Mouse (Mus musculus) kidney, postnatal 25 days (tissue): ENCODE data around the gene Ecel1.

ENCODE experiments used
- DNase-seq, 2 experiments: peaks; one replicate each; pipeline ENCODE4 v3.0.0; 2021; ENCODE audit warnings: mixed read lengths in 2 of 2

The Ecel1 gene

GRCm38 (mm10) chr1:87164796-87165184 is 8.5 kb upstream of the Ecel1 start:
- no peak for DNase-seq

- DNase-seq, result no peak
Measured at GRCm38 (mm10) chr1:87164164-87164795, 8.0 kb upstream of the Ecel1 start.

DNA sequence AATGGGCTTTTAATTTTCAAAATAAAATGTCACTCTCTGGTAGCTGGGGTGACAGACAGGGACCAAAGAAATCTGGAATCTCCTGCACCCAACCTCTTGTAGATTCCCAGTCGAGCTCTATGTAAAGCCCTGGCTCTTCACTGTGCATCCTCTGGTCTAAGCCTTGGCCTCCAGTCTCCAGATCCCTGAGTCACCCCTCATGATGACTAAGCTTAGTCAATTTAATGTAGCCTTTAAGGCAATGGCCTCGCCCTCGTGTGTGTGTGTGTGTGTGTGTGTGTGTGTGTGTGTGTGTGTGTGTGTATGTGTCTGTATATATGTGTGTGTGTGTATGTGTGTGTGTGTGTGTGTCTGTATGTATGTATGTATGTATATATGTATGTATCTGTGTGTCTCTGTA is 3.1 kb upstream of the Ecel1 start:
- DNase-seq, result no peak

DNA sequence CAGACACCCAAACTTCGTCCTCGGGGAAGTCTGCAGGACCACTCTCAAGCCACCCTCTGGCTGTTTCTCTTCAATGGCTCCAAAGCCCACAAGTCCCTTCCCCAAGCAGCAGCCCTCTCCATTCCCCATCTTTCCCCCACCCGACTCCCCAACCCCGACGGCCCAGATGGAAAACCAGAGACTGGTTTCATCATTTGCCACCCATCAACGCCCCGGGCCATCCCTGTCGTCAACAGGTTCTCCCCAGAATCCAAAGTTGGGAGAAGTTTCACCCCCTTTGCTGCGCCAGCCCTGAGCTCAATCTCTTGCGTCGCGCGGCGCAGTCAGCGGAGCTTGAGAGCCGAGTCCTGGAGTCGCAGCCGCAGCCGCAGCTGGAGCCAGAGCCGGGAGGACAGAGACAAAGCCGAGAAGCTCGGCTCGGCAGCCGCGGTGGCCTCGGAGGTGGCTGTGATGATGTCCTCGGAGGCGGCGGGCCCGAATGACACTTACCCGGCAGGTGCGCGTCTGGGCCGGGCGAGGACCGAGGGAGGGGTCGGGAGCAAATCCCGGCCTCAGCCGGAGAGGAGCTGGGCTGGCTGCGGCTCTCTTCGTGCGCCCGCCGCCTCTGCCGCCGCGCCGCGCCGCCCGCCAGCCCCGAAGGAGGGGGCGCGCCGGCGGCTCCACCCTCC is 656 bp downstream of the Ecel1 start:
- DNase-seq, result no peak

GRCm38 (mm10) chr1:87154501-87155120 is 1.7 kb downstream of the Ecel1 start:
- DNase-seq, result no peak

DNA sequence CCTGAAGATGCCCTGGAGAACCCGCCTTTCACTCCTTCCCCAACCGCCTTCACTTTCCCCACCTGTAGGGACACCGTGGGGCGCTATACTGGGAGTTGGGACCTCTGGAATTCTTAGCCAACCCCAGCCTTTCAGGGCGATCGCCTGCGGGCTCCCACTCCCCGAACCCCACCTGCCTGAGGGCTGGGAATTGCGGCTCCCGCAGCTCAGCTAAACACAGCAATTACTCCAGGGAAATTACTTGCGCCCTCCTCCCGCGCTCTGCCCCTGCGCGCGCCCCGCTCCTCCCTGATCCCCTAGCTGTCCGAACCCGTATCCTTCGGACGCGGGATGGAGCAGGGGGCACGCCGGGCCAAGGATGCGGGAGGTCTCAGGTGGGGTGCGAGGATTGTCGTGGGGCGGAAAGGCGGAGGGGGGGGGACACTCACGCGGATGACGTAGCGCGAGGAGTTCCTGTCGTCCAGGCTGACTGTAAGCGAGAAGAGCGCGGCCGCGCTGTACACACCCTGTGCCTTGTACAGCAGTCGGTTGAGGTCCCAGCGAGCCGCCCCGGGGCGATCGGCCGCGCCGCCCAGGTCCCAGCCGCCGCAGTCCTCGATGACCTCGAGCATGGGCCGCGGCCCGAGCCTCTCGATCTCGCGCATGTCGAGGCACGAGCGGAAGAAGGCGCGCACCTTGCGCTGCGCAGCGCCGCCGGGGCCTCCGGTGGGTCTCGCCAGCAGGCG is 2.4 kb downstream of the Ecel1 start:
- no peak for DNase-seq

DNA sequence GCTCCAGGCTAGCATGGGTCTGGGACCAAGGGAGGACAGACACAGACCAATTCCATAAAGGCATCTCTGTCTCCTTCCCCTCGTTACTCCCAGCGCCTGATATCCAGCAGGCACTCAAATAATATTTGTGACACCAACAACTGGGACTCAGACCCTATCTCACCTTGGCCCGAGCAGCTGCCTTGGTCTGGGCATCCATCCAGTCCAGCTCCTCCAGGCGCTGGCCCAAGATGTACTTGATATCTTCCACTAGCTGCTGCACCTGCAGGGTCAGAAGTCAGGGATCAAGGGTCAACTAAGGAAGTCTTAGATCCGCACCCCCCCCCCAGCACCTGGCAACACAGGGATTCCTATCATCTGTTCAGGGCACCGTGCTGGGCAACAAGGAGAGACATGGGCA is 5.0 kb downstream of the Ecel1 start:
- no peak for DNase-seq

GRCm38 (mm10) chr1:87149422-87149821 is 6.9 kb downstream of the Ecel1 start:
- DNase-seq, result no peak

GRCm38 (mm10) chr1:87143141-87143540 is 13.2 kb downstream of the Ecel1 start:
- no peak for DNase-seq

DNA sequence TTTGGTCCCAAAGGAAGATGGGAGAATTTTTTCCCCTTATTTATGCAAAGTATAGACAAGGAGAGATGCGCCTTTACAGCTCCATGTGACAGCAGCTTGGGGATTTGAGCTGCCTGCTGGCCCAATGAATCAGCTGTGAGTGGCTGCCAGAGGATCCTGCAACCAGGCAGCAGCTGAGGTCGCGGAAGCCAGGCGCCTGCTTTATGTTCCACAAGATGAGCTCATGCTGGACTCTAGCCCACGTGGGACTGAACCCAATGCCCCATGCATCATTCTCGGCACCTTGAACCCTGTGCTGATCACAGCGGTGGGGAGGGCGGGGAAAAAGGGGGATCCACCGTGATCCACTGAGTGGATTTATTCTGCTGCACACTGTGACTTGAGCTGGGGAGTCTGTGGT is 13.9 kb downstream of the Ecel1 start:
- DNase-seq, result no peak

DNA sequence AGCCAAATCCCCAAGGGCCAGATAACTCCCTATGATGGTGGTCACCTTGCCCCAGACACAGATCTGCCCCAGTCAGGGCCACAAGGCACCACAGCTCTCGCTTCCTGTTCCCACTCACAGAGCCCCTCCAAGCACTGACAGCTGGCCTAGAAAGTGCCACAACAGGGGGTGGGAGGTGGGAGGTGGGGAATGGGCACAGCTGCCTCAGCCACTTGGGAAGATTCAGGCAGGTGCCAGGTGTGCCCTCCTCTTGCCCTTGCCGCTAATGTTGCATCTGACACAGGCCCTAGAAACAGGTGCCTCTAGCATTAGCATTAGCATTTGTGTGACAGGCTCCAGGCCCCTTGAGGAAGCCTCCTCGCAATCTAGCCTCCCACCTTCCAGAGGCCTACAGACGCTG is 14.8 kb downstream of the Ecel1 start:
- DNase-seq, result no peak

GRCm38 (mm10) chr1:87131803-87132202 is 24.5 kb downstream of the Ecel1 start:
- DNase-seq, result no peak

- DNase-seq, result peak in 1 of 2 experiments; percentile 8
Measured at GRCm38 (mm10) chr1:87127206-87128030, 28.9 kb downstream of the Ecel1 start.

GRCm38 (mm10) chr1:87124673-87125072 is 31.6 kb downstream of the Ecel1 start, which contains the start of gene Akp3:
Akp3 (plus strand) TSS chr1:87124973.
- no peak for DNase-seq

- no peak for DNase-seq
Measured at GRCm38 (mm10) chr1:87114784-87115183, 41.5 kb downstream of the Ecel1 start.

- DNase-seq, result peak; percentile 55 to 62
Measured at GRCm38 (mm10) chr1:87111719-87112354, 44.5 kb downstream of the Ecel1 start.

- no peak for DNase-seq
Measured at GRCm38 (mm10) chr1:87108564-87108963, 47.8 kb downstream of the Ecel1 start.

DNA sequence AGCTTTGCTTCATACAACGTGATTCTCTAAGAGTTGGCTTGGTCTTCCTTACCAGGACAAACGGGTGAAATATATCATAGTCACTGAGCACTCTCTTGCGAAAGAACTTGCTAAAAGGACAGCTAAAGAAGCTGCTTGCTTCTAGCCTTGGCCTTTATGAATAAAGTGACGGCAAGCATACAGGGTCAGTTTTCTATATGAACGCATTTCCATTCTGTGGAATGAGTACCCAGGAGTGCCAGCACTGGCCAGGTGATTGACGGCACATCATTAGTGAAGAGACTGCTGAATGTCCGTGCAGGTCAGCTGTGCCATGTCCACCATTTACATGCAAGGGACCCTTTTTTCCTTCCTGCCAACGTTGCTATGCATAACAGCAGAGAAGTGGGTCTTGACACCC is 49.8 kb downstream of the Ecel1 start:
- DNase-seq, result no peak

DNA sequence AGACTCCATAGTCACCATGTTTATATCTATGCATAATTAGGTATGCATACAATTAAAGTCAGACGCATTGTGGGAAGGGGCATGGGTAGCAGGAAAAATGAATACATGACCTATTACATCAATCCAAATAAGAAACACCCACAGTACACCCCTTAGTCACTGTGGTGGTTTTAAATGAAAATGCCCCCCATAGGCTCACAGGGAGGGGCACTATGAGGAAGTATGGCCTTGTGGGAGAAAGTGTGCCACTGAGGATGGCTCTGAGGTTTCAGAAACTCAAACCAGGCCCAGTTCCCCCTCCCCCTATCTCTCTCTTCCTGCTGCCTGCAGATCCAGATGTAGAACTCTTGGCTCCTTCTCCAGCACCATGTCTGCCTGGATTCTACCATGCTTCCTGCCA is 52.4 kb downstream of the Ecel1 start:
- DNase-seq, result no peak

GRCm38 (mm10) chr1:87102114-87102513 is 54.2 kb downstream of the Ecel1 start:
- no peak for DNase-seq

DNA sequence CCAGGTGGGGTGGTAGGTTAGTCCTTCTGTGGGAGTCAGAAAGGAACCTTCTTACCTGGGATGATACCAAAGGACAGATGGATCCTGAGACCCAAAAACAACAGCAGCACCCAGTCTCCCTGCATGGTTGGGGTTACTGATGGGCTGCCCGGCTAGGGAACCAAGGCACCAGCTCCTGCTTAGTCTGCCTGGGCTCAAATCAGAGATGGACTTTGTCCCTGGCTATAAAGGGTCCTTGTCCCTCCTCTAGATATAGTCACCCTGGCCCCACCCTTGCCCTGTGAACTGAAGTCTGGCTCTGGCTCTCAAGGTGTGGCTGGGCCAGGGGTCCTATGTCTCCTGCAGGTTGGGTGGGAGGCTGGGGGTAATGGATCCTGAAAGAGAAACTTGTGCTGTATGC is 54.9 kb downstream of the Ecel1 start, which contains the start of gene Alpi:
Gene Alpi, minus strand, starts transcription at position 196 of the 400 bp plus-strand sequence.
- DNase-seq, result no peak

GRCm38 (mm10) chr1:87098358-87098975 is 57.9 kb downstream of the Ecel1 start:
- peak; percentile 70 to 77 for DNase-seq
